Mouse (Mus musculus) neural tube, embryonic 14.5 days (tissue): ENCODE data around the gene Gopc. TPM values are rescaled to one million over a fixed set of nuclear protein-coding genes. Genes with fewer than 3 reads are reported as not detected.
"Not testable (repeated sequence)": the region's sequence is repeated elsewhere in the genome, so short reads cannot be mapped to it uniquely, and the experiment has no call there.

Experiments
- ATAC-seq: fragments of 200-750 bp; cut with Nextera tagmentation; 2 replicates; pipeline ENCODE4 v1.8.0; 2017; ENCODE audit warnings: low read depth, mild to moderate bottlenecking, moderate TSS enrichment, moderate library complexity
- H3K27ac ChIP-seq: fragments of 300-500 bp; sonication (generic); 2 replicates; pipeline ENCODE4 v1.5.1; 2014; ENCODE audit warnings: low read depth, mild to moderate bottlenecking, control low read depth, low read length, moderate library complexity, mixed read lengths
- H3K27me3 ChIP-seq: fragments of 300-500 bp; sonication (generic); 2 replicates; pipeline ENCODE4 v1.6.1; 2014; ENCODE audit warnings: low read length; ENCODE audit not compliant: control insufficient read depth, insufficient read depth
- H3K36me3 ChIP-seq: fragments of 300-500 bp; sonication (generic); 2 replicates; pipeline ENCODE4 v1.6.1; 2014; ENCODE audit warnings: low read length, mixed read lengths; ENCODE audit not compliant: control insufficient read depth, insufficient read depth
- H3K4me1 ChIP-seq: fragments of 300-500 bp; sonication (generic); 2 replicates; pipeline ENCODE4 v1.6.1; 2014; ENCODE audit warnings: low read length; ENCODE audit not compliant: control insufficient read depth, insufficient read depth
- H3K4me2 ChIP-seq: fragments of 300-500 bp; sonication (generic); 2 replicates; pipeline ENCODE4 v1.6.1; 2014; ENCODE audit warnings: mild to moderate bottlenecking, low read depth, low read length, control low read depth
- H3K4me3 ChIP-seq: fragments of 300-500 bp; sonication (generic); 2 replicates; pipeline ENCODE4 v1.5.1; 2014; ENCODE audit warnings: low read depth, low read length, control low read depth, mixed read lengths
- H3K9ac ChIP-seq: fragments of 300-500 bp; sonication (generic); replicated peaks from 2 replicates; pipeline ENCODE4 v1.6.1; 2014; ENCODE audit warnings: low read depth, mild to moderate bottlenecking, control low read depth, low read length, mixed read lengths
- H3K9me3 ChIP-seq: fragments of 300-500 bp; sonication (generic); 2 replicates; pipeline ENCODE4 v1.6.1; 2016; ENCODE audit warnings: low read length; ENCODE audit not compliant: control insufficient read depth
- WGBS: fragments of 180-500 bp; shearing (Covaris S2); extraction: QIAGEN DNeasy Blood & Tissue Kit; methylation state at CpG from one replicate; pipeline ENCODE4 v1.1.7; 2014; 5-methylcytosine and 5-hydroxymethylcytosine counted together
- polyA plus RNA-seq: library from polyadenylated mRNA; unstranded; fragments of >200 nt; fragmentation: Nextera tagmentation; extraction: Ambion mirVana; gene quantifications from 2 replicates; pipeline ENCODE4 v1.2.1, GENCODE M21; 2014

Gopc gene
- polyA plus RNA-seq, 1 experiment from 2014 or later = 29.0 TPM

- Histone ChIP-seq H3K4me2 (no peak overlapping the region), H3K27me3 (no peaks in the 10 kb centered on the region), H3K27ac (no peak overlapping the region), H3K4me3 (no peak overlapping the region), H3K9me3 (no peaks in the 10 kb centered on the region), H3K4me1 (no peaks in the 10 kb centered on the region), H3K36me3 (no peaks in the 10 kb centered on the region), H3K9ac (no peak overlapping the region)
- no peak for ATAC-seq
- 88% methylated on average over 4 of the region's 4 CpGs for WGBS
Observed at GRCm38 (mm10) chr10:52293921-52294577, 87.9 kb downstream of the Gopc start.

- not testable (repeated sequence) for H3K9me3 ChIP-seq, H3K36me3 ChIP-seq, H3K27ac ChIP-seq, H3K4me3 ChIP-seq, H3K27me3 ChIP-seq, ATAC-seq, H3K4me2 ChIP-seq, H3K4me1 ChIP-seq, H3K9ac ChIP-seq
- WGBS = 67% methylated on average over 1 of the region's 1 CpGs
Observed at GRCm38 (mm10) chr10:52292391-52292790, 89.5 kb downstream of the Gopc start.

GRCm38 (mm10) chr10:52289261-52289660 is 92.7 kb downstream of the Gopc start:
- H3K27ac ChIP-seq = no peak overlapping the region
- no peaks in the 10 kb centered on the region for H3K9me3 ChIP-seq
- no peak for ATAC-seq
- H3K4me2 ChIP-seq = no peak overlapping the region
- WGBS = 85% methylated on average over 3 of the region's 3 CpGs
- no peak overlapping the region for H3K9ac ChIP-seq
- no peaks in the 10 kb centered on the region for H3K4me1 ChIP-seq
- no peaks in the 10 kb centered on the region for H3K27me3 ChIP-seq
- no peaks in the 10 kb centered on the region for H3K36me3 ChIP-seq
- H3K4me3 ChIP-seq = no peak overlapping the region

GRCm38 (mm10) chr10:52287852-52288533 is 93.9 kb downstream of the Gopc start:
- Histone ChIP-seq H3K27ac (0 out of 2 replicates have a peak overlapping the region, but pooled peaks have one; percentile 12), H3K9me3 (no peaks in the 10 kb centered on the region), H3K4me2 (no peak overlapping the region), H3K36me3 (no peaks in the 10 kb centered on the region), H3K4me1 (no peaks in the 10 kb centered on the region), H3K4me3 (no peak overlapping the region), H3K9ac (no peak overlapping the region), H3K27me3 (no peaks in the 10 kb centered on the region)
- ATAC-seq = peak; percentile 62; the same call in 1 of the 2 replicates
- WGBS = 19% methylated on average over 5 of the region's 5 CpGs

Other genes starting within 250 kb of the Gopc start
- gene Ros1, start 186.9 kb downstream of the Gopc start, polyA plus RNA-seq = 0.04 TPM in 1 of 2 replicates, not detected in the other
- 28.9 and 36.0 TPM in 2 replicates for gene Dcbld1, start 148.5 kb downstream of the Gopc start, polyA plus RNA-seq
- gene Gm26741, start 23.4 kb downstream of the Gopc start, polyA plus RNA-seq = not detected in 2 replicates
- not detected in 2 replicates for gene Nepn, start 6.8 kb upstream of the Gopc start, polyA plus RNA-seq
- gene Nus1, start 35.4 kb upstream of the Gopc start, polyA plus RNA-seq = 24.7 and 24.9 TPM in 2 replicates